Mouse (Mus musculus) small intestine, adult 2 months (tissue): Measurements from ENCODE around the gene Fam222b.

ENCODE experiments used
- CTCF ChIP-seq: fragments of 200-500 bp; IDR thresholded peaks from 2 replicates; pipeline ENCODE4 v1.5.1; 2012; ENCODE audit warnings: low read depth, mild to moderate bottlenecking, control low read depth, inconsistent platforms, low read length, moderate library complexity, mixed read lengths; ENCODE audit not compliant: insufficient replicate concordance, insufficient read length; ENCODE audit errors: extremely low read depth
- POLR2A ChIP-seq: fragments of 200-500 bp; IDR thresholded peaks from 2 replicates; pipeline ENCODE4 v1.6.1; 2012; ENCODE audit warnings: low read depth, mild to moderate bottlenecking, control low read depth, inconsistent platforms, low read length, moderate library complexity

DNA sequence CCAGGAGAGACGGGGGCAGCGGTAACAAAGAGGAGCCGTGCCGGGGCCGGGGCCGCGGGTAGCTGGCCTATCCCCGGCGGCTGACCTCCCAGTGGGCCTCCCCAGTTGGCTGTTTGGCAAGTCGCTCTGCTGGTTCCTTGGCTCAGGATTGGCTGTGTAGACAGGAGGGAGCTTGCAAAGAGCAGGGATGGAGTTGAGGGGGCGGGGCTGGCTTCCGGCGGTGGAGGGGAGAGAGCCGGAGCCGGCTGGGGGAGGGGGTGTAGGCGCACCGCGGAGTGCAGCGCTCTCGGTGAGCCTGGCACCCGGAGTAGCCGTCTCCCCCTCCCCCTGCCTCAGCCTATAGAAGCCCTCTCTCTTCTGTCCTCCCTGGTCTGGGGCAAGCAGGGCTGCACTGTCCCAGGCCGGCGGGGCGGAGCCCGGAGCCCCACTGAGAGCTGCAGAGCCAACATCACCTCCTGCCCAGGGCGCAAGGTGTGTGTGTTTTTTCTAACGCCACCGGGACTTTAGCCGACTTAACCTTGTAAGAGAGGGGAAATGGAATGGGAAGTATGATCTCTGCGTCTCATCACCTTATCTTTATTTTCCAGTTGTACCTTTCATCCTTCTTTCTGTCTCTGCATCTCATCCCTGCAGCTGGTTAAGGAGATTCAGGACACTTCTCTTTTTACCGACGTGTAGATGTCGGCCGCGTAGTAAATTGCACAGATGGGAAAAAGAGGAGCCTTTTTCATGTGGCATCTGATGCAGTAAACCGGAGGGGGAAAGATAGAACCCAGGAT is 21.1 kb downstream of the Fam222b start:
- TF ChIP-seq POLR2A: no peak
- TF ChIP-seq CTCF: no peak
